Mouse (Mus musculus): ENCODE results near the gene Lima1.
"Not testable (repeated sequence)": the region's sequence is repeated elsewhere in the genome, so short reads cannot be mapped to it uniquely, and the experiment has no call there.

Lima1 gene

DNA sequence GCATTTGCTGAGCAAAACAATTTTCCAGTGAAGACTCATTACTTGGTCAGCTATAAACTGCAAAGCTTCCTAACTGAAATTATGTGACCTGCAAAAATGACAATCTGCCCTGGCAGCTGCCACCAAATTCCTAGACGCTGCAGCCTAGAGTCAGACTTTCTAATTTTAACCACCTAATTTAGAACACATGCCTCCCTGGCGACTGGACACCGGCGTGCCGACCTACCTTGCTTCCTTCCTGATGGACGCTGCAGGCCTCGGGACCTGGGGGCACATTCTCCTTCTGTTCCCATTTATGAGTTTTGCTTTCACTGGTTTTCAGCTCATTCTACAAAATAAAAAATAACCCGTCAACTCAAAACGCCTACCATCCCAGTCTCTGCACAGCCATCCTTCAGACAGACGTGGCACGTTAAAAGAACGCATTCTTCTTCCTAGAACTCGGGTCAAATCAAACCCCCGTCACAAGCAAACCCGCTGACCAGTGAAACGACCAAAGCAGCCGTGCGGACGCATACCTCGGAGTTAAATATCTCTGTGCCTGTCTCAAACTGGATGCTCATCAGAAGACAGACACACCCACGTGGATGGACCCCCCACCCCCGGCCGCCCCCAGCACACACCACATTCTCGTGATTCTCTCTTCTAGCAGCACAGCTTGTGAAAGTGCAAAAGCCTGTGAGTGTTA lies 73.2 kb downstream of the Lima1 start:
- DNase-seq, result no peak

DNA sequence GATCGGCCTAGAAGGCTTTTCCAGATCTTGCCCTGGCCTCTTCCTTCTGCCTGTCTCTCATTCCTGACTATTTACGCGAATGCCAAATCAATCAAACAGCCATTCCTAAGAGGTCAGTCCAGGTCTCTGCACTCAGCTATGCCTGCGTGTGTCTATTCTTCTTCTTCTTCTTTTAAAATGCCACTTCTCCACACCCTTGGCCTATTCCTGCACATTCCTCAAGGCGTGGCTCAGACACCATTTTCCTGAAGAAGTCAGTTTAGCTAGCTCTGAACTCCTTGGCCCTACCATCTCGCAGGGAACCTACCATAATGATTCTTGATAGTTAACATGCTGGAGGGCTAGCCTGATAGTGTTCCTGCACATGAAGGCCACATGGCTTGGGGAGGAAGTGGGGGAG lies 75.5 kb downstream of the Lima1 start:
- DNase-seq, result no peak

DNA sequence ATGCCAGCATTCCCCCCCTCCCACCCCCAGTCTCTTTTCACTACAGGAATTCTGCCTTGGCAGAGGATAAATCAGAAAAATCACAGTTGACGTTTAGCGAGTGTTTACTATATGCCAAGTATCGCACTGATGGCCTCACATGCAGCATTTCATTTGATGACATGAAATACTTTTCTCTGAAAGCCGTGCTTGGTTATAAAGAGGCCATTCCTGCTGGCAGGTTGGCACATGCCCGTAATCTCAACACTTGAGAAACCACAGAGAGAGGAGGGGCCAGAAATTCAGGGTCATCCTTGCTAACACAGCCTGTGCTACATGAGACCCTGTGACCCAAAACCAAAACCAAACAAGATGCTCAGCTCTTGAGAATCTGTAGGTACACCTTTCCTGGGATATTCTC lies 77.4 kb downstream of the Lima1 start:
- DNase-seq, result no peak

- no peak for DNase-seq
Measured at GRCm38 (mm10) chr15:99796735-99797134, 78.5 kb downstream of the Lima1 start.

DNA sequence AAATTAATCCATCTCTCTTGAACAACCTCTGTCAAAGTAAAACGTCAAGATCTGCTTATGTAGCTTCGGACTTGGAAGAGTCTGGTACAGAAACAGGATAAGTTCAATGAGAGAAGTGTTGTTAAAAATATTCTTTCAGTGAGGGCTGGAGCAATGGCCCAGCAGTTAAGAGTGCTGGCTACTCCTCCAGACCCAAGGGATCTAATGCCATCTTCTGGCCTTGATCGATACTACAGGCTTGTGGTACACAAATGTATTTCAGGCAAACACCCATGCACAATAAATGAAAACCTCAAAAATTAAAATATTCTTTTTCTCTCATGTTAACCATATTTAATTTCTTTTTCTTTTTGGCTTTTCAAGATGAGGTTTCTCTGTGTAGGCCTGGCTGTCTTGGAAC lies 79.2 kb downstream of the Lima1 start:
- no peak for DNase-seq

DNA sequence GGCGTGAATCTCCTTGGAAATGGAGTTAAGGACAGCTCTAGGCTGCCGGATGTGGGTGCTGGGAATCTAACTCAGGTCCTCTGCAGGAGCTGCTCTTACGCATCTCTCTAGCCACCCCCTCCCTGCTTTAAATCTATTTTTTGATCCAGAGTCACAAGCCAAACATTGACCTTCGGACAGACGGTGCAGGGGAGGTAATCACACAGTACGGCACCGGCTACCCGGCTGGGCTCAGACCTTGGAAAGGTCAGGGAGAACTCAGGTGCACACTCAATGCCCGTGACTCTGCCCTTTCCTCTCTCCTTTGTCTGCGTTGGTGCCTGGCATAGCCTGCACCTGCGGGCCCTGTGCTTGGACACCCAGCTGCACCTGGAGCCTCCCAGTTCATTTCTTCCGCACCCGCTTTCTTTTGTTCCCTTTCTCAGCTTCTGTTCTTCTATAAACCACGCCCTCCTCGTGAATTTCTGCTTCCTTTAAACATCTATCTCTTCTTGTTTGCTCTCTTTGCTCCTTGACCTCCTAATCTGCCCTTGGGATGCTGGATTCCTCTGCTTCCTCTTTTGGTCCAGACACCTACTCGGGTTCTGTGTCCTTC lies 82.9 kb downstream of the Lima1 start:
- DNase-seq, result no peak

DNA sequence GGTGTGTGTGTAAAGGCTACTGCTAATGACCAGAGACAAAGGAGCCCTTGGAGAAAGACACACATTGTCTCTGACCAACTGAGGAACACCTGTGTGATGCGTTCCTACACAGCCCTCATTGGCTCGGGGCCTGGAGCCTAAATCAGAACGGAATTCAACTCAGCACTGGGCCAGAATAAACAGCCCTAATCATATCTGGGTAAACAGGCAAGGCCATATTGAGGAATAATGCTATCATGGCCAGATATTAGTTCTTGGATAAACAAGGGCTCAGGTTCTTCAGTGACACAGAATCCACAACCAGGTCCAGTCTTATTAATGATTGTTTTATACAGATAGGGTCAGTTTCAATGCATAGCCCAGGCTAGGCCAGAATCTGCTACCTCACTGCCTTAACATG lies 84.3 kb downstream of the Lima1 start:
- no peak for DNase-seq

- DNase-seq, result no peak
Measured at GRCm38 (mm10) chr15:99790464-99790863, 84.8 kb downstream of the Lima1 start.

DNA sequence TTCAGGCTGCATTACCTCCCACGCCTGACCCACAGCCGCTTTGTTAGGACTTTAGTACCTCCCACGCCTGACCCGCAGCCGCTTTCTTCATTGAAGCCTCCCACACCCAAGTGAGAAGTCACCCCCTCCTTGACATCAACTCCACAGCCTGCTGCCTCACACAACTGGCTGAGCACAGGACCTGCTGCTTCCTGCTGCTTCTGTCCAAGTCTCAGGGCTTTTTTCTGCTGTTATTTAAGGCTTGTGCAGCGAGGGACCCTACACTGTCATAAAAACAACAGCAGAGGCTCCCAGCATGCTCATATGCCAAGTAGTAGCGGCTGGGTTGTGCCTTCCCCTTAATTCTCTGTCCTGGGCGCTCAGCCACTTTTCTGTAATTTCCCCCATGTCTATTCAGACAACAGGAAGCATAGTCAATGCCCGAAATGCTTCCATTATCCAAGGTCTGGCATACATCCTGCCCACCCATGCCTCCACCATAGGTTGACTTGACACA lies 87.6 kb downstream of the Lima1 start:
- peak; percentile 6 for DNase-seq

DNA sequence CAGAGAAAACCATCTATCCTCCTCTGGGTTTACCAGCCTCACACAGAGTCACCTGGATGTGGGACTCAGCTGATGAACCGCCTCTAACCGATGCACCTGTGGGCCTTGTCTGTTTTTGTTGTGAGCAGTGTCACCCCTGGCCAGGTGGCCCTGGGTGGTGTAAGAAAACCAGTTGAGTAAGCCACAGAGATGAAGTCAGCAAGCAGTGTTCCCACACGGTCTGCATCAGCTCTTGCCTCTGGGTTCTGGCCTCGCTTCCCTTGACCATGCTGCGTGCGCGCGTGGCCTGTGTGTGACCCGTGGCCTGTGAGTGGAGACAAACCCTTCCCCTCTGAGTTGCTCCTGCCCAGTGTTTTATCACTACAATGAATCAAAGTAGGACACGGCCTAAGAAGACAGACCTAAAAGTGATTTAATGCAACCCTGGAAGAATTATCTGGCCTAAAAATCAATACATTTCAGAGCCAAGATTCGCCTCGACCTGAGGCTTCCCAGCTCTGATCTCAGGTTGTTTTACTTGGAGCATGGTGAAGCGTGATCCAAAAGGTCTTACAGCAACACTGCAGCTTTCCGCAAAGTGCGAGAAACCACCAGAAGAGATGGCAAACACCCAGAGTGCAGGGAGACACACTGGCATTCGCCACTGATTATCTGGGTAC lies 96.5 kb downstream of the Lima1 start:
- no peak for DNase-seq

DNA sequence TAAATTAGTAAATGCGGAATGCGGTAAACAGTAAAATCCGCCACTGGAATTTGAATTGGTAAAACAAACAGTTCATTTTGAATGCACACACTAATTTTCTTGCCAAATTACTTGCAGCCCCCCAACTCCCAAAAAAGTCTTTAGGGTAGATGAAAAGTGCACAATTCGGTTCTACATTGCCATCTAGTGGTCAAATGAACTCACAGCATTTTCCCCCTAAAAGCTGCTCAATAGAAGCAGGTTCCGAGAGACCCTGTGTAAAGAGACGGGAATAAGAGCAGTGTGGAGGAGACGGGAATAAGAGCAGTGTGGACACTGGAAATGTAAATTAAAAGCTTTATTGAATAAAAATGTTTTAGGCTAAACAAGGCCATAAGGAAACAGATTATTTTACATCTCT lies 97.1 kb downstream of the Lima1 start:
- peak; percentile 30 for DNase-seq

DNA sequence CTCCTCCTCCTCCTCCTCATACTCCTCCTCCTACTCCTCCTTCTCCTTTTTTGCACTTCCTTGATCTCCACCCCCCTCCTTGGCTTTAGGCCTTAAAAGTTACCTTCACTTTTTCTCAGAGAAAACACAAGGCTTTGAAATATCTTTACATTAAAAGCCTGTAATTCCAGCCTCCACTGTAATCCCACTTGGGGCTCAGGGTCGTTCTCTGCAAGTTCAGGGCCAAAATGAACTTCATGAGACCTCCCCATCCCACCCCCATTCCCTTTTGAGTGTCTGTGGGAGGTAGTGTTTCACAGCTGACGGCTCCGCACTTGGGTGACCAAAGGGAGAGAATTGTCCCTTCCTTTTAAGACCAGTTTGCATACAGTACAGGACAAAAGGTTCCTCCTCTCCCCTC lies 102.3 kb downstream of the Lima1 start:
- DNase-seq, result no peak

GRCm38 (mm10) chr15:99772881-99772924 lies 102.6 kb downstream of the Lima1 start, which contains the start of gene Cers5:
Gene Cers5 (minus strand): TSS chr15:99772885.
- not testable (repeated sequence) for DNase-seq

GRCm38 (mm10) chr15:99772277-99772880 lies 102.9 kb downstream of the Lima1 start:
- peak; percentile 90 for DNase-seq

GRCm38 (mm10) chr15:99771601-99772276 lies 103.5 kb downstream of the Lima1 start:
- no peak for DNase-seq

DNA sequence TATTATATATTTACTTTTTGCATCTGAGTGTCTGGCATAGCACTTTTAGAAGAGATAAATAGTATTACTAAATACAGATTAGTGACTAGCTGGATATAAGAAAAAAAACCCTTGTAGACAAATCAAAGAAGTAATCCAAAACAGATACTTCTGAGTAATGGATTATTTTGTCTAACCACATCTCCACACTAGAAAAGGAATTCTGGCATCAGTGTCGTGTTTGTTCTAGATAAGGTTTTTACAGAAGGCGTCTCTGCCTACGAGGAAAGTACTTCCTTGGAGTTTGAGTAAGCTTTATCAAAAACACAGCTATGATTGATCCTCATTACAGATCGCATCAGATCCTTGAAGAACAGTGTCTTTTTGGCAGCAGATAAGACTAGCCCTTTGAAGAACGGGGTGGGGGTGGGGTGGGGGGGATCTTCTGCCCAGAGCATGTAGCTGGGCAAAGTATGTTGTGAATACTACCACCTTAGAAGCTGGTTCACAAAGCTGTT lies 104.2 kb downstream of the Lima1 start:
- DNase-seq, result no peak

DNA sequence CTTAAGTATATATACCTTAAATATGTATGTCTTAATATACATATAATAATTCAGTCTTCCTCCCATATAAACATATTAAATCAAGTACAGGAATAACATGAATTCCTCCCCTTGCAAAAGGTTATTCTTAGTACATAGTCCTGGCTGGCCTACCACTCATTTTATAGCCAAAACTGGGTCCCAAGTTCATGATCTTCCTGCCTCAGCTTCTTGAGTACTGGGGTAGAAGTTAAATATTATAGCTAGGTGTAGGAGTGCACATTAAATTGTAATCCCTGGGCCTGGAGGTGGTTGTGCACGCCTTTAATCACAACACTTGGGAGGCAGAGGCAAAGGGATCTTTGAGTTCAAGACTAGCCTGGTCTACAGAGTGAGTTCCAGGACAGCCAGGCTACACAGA lies 106.5 kb downstream of the Lima1 start:
- no peak for DNase-seq

GRCm38 (mm10) chr15:99767467-99767866 lies 107.8 kb downstream of the Lima1 start:
- DNase-seq, result no peak

DNA sequence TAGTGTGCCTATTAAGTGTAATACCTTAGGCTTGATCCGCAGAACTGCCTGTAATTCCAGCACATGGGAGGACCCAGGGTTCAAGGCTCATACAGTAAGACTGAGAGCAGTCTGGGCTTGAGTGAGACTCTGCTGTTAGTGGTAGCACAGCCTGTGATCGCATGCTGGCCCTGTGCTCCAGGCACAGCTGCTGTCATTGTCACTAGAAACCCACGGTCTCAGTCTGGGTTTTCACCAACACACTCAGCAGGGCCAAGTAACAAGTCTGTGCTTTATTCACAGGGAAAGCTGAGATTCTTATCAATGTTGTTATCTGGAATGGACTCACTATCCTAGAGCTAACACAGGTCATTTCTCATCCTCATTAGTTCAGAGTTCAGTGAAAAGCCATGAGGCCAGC lies 121.1 kb downstream of the Lima1 start:
- DNase-seq, result no peak

DNA sequence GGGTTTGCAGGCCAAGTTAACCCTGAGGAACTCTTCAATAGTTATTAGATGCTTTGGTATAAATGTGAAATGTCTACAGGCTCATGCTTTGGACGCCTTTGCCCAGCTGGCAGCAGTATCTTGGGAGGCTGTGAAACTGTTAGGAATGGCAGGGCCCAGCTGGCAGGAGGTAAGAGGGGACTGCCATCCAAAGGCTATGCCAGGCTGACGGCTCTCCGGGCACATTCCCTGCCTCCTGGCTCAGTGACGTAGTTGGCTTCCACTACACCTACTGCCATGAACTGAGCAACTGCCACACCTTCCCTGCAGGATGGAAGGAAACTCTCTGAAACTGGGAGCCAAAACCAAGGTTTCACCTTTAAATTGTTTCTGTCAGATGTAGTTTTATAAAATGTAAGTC lies 135.0 kb downstream of the Lima1 start:
- DNase-seq, result no peak

GRCm38 (mm10) chr15:99736675-99737074 lies 138.6 kb downstream of the Lima1 start:
- DNase-seq, result no peak

DNA sequence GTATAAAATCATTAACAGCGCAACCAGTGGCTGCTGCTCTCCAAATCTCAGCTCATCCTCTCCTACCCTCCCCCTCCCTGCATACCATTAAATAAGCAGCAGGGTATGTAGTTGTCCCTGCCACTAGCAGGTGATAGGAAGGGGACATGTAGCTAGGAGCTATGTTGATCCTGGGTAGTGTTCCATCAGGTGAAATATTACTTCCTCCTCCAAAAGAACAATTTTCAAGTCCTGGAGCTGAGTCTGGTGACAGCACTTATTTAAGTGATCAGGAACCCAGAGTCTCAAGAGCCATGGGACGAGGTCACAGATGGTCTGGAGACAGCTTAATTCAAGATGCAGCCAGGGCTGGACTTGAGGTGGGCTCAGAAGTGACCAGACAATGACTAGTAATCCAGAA lies 139.6 kb downstream of the Lima1 start:
- peak; percentile 100 for DNase-seq

DNA sequence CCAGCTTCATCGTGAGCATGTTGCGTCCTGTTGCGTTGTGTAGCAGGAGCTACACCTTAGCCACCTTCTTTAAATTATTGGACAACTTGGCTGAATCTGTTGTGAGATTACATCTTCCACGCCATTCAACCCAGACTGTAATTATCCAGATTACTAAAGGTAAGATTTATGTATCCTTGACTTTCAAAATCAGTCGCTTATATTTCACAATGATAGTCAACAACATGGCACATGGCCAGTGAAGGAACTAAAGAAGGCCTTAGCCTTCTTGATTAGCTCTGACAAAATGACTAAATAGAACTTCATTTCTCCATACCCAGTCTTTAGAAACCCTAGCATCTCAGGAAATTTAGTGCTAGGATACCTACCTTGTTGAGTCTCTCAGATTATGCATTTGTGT lies 142.1 kb downstream of the Lima1 start:
- DNase-seq, result no peak

DNA sequence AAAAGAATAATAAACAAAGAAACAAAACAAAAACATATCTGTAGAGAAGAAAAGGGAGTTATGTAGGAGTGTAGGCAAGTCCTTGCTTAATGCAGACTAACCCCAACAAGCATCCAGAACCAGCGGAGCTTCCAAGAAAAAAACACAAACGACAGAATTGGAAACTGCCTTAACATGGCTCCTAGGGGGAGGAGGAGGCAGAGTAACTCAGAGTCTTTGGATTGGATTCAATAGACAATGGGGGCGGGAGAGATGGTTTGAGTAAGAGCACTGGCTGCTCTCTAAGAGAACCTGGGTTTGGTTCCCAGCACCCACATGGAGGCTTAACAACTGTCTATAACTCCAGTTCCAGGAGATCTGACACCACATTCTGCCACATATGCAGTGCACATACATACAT lies 143.6 kb downstream of the Lima1 start:
- no peak for DNase-seq

Data from thymus, postnatal 25 days (tissue).